Mouse (Mus musculus) frontal cortex, adult (tissue): Measurements from ENCODE around the gene Sbno2.

ENCODE experiments used
- ATAC-seq: cut with Nextera tagmentation; 2 replicates; pipeline ENCODE4 v1.9.2; 2017; ENCODE audit warnings: mild to moderate bottlenecking, moderate library complexity, mixed read lengths; ENCODE audit not compliant: low TSS enrichment

Gene Sbno2

DNA sequence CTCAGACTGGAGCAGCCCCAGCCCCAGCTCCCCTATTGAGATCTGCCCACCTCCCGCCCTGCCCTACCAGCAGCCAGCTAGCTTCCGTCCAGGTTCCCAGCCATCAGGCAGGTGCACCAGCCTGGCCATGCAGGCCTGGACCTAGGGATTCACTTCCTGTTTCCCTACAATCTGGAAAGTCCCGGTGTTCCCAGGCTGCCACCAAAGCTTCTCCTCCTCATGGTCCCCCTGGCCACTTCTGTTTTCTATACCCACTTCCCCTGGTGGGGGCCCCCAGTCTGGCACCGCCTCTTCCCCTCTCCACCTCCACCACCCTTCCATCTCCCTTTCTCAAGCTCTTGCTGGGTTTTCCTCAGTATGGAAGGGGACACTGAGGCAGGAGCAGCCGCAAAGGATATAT lies at the start of gene Sbno2:
Gene Sbno2, minus strand, starts transcription at position 112 of the 400 bp plus-strand sequence.
- ATAC-seq, result no peak

DNA sequence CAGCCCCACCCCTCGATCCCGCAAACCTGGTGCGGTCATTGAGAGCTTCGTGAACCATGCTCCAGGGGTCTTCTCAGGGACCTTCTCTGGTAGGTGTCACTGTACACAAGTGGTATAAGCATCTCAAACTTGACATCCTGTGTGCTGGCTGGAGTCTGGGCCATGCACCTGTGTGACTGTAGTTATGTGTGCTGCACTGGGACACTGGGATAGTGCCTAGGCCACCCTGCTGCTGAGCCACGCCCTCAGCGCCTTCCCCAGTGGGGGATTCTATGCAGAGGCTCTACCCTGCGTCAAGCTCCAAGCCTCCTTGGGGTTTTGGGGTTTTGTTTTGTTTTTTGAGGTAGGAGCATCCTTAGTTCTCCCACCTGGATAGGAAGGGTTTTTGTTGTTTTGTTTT lies 49.0 kb upstream of the Sbno2 start:
- no peak for ATAC-seq

DNA sequence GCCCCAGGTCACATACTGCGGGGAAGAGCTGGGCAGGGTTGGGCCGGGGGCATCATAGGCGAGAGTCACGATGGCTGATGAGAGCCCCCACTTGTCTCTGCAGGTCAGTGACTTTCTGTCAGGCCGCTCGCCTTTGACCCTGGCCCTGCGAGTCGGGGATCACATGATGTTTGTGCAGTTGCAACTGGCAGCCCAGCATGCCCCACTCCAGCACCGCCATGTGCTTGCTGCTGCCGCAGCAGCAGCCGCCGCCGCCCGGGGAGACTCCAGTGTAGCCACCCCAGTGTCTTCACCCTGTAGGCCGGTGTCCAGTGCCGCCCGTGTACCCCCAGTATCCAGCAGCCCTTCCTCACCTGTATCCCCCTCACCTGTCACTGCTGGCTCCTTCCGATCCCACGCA lies 48.3 kb upstream of the Sbno2 start:
- no peak for ATAC-seq

DNA sequence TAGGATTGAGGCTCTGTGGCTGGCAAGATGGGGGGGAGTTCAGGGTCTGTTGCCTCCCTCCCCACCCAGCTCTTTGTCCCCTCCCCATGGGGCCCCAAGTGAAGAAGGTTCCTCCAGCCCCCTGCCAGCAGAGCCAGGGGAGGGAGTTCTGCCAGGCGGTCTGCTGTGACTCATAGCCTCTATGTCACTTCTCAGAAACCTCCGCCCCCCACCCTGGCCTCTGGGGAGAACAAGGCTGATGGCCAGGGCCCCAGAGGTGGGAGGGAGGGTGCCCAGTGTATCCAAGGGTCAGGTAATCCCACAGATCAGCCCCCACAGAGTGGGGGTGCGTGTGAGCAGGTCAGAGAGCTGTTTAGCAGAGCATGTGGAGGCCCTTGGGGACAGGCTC lies 47.5 kb upstream of the Sbno2 start:
- ATAC-seq, result no peak

DNA sequence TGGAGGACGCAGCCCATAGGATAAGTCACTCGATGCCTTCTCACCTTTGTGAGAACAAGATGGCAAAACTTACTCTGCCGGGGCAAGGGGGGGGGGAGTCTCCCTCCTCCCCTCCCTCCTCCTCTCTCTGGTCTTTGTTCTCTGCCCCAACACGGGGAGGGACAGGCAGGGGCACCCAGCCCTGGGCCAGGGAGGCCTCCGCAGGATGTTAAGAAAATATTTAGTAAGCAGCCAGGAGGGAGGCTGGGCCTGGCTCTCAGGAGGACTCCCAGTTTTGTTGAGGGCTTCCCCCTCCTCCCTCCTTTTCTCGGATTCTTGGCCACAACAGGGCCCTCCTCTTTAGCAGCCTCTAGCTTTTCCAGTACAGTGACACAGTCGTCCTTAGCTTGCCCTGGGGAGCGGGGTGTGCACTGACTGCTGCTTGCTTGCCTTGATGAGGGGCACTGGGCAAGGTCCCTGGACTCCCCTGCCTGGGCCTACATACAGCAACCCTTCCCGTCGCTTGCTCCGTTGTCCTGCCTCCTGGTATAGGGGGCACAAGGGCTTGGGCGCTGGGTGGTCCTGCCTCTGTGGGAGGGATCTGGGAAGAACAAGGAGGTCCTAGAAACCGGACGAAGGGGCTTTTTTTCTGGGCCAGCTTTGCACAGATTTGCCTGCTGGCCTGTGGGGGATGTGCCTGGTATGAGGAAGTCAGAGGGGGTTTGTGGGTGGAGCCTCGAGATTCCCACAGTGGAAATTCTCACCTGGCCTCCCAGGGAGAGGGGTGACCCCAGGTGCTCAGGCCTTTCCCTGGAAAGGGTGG lies 46.9 kb upstream of the Sbno2 start:
- ATAC-seq, result 0 out of 2 replicates have a peak, but pooled peaks have one; percentile 1

DNA sequence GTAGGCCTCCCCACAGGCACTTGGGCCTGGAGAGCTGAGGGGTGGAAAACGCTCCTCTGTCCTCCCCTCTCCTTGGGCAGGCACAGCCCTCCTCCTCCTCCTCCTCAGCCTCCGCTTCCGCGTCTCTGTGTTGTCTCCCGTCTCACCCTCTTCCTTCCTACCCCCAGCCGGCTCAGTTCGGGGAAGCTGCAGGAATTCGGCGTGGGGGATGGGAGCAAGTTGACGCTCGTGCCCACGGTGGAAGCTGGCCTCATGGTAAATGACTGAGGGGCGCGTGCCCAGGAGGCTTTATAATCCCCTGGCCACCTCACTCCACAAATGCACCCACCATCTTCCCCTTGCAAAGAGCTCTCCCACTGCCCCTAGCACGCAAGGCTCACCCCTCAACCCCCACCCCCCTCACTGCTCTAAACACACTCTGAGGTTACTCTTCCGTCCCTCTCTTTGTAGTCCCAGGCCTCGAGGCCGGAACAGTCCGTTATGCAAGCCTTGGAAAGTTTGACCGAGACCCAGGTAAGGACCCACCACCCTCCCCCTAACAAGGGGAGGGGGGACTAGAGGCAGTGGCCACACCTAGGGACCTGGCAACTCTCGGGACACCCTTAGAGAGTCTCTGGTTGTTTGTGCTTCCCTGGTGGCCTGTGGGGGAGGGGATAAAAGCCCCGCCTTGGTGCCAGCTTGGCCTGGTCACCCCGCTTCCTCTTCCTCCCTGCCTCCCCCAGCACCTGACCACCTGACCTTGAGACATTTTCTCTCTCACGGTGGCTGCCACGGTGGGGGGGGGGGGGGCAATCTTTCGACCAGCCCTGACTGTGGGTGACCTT lies 46.1 kb upstream of the Sbno2 start:
- ATAC-seq, result no peak

DNA sequence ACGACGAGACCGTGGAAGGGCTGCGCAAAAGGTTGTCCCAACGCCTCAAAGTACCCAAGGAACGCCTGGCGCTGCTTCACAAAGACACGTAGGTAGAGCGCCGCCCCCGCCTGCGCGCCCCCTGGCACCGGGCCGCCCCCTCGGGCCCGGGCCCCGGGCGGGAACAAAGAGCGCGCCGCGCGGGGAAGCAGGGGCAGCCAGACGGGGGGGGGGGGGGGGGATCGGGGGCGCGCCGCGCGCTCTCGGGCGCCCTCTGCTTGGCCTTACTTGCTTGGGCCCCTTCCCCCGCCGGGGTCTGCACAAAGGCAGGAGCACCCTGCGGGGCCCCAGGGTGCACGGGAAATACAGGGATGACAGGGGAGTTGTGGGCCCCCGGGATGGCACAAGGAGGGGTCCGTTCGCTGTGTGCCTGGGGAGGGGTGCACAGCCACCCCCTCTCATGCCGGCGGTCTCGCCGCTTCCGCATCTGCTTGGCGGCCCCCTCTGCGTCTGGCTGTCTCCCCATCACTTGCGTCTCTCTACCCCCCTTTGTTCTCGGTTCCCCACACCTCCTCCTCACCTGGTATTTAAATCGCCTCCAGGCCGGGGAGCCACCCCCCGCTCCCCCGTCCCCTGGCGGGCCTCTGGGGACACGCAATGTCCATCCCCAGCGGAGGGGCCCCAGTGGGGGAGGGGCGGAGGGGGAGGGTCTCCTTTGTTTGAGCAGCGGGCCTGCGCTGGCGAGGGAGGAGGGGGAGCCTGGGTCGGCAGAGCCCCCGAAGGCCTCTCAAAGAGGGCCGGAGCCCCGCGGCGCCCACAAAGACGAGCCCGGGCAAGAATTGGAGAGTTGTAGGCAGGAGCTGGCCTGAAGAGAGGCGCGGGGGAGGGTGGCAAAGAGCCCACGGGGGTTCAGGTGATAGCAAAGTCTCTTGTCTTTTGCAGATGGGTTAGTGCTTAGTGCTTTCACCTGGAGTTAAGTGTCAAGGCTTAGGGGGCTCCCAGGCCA lies 45.1 kb upstream of the Sbno2 start:
- ATAC-seq, result no peak

DNA sequence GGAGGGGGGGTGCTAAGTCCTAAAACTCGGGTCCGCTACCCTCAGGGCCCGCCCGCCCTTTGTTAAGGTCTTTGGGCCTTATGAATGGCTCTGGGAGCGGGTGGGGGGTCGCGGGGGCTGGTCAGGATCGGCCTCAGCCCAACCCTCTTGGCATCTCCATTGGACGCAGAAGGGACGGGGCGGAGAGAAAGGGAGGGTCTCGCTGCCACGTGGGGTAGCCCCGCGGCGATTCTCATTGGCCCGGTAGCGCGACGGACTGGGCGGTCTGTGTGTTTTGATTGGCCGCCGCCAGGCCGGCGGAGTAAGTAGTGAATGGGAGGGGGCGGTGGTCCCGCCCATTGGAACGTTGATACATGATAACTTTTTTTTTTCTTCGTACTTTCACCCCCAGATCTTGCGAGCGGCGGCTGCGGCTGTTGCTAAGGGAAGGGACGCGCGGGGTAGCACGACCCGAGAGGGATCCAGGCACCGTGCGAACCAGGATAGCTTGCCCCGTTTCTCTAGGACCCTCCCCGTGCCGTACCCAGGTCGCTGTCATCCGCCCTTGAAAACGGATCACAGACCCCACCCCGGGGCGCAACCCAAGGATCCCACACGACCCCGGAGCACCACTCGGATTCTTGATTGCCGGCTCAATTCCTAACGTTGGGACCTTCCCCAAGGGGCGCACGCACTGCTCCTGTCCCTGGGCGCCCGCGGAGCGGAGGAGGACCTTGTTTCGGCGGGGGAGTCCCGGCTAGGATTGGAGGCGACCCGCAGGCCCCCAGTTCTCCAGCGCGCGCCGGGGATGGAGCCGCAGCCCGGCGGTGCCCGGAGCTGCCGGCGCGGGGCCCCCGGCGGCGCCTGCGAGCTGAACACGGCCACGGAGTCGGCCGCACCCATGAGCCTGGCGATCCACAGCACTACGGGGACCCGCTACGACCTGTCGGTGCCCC lies 44.2 kb upstream of the Sbno2 start:
- peak; percentile 51 for ATAC-seq

DNA sequence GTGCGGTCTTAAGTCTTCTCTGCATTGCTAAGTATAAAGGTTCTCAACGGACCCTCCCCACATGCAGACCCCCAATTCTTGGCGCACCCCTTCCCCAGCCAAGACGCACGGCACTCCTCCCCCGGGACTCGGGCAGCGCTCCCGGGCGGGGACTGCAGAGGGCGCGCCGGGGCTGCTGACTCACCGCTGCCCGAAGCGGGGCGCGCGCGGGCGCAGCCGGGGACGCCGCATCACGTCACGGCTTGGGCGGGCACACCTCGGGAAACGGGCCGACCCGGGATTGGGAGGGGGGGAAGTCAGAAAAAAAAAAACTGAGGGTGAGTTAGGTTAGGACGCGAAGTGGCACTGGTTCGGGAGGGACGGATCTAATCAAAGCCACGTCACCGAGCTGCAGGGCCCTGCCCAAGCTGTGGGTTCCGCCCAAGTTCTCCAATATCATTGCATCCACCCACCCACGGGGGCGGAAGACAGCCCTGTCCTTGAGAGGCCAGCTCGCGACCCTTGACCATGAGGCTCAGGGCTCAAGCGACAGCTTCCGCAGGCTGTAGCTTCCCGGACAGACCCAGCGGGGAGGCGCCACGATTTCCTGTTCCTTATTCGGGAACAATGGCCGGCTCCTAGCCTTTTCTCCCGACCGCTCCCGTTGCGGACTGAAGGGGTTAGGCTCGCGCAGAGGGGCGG lies 43.4 kb upstream of the Sbno2 start:
- peak; percentile 25 for ATAC-seq

DNA sequence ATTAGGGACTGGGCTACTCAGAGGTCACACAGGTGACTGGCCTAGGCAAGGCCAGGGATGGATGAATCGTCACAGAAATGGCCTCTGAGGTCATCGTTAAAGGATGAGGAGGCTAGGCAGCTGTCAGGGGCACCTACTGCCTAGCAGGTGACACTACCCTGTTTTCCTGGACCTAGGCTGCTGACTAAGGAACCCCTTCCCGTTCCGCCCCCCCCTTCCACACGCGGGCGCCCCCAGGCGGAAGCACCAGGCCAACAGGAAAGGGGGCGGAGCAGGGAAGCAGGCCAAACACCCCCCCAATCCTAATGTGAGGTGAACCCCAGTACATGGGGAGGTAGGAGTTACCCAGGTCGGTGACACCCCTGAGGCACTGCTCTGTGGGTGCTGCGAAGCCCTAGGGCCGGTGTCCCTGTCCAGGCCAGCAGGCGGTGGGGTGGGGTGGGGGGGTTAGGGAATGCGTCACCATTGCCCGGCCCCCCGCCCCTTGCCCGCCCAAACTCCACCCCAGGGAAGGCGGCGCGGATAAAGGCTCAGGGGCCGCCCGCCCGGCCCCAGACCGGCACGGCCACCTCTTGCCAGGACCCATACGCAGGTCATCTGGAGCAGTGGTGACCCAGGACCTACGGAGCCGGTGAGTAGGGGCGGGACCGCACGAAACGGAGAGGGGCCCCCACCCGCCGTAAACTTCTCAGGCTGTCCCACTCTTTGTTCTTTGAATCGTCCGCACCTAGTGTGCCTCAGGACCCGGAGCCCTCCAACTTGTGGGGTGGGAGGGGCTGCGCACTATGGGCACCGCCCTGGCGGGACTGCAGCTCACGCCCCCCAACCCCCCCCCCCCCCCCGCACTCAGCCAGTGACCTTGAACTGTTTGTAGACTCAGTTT lies 42.6 kb upstream of the Sbno2 start, which contains the start of gene Midn:
Gene Midn, plus strand, starts transcription at position 554 of the 883 bp plus-strand sequence.
- peak; percentile 4; the same call in 1 of the 2 replicates for ATAC-seq

DNA sequence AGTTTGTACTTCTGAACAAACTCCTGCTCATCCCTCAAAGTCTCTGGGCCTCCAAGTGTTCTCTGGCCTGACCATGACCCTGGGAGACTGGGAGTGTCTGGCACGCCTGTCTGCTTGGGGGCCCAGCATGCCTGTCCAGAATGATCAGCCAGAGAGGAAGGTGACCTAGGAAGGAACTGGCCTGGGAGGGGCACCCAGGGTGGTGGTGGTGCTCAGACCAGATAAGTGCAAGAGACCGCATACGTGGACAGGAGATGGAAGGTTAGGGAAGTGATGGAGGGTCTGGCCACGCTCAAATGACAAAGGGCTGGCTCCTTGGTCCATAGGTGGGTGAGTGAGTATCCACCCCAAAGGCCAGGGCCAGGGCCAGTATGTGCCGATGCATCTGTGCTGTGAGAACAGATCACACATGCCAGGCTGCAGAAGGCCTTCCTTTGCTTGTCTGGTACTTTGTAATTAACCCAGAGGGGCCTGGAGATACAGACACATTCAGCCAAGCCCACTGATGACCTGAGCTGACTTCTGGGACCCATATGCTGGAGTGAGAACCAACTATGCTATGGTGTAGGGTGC lies 41.9 kb upstream of the Sbno2 start:
- no peak for ATAC-seq

DNA sequence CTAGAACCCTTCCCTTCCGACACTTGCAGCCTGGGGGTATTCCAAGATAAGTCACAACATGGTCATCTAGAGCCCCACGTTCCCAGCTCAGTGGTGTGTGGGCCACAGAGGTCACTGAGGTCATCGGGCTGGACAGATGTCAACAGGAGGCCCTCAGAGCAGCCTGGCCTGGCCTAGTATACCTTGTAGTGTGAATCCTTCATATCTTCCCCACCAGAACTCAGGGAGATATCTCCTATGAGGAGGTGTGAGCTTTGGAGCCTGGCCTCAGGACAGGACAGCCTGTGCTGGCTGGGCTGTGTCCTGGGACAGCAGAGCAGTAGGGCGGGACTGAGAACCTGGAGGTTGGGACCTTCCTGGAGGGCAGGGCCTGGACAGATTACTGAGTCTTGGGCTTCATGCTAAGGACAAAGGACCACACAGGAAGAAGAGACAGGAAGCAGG lies 41.2 kb upstream of the Sbno2 start:
- ATAC-seq, result no peak

DNA sequence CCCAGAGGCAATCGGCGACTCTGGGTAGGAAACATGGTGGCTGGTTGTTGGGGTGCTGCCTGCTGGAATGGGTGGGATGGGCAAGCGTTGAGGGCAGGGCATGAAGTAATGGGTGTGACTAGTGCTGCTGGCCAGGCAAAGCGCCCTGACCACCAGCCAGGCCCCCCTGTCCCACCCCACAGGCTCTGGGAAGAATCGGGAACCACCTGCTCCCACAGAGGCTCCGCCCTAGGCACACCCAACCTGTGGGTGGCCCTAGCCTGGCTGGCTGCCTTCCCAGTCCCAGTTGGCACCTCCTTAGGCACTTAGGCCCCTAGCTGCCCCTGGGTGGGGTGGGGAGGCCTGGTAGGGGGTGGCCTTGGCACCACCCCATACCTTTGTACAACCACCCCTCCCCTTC lies 40.5 kb upstream of the Sbno2 start:
- ATAC-seq, result no peak

DNA sequence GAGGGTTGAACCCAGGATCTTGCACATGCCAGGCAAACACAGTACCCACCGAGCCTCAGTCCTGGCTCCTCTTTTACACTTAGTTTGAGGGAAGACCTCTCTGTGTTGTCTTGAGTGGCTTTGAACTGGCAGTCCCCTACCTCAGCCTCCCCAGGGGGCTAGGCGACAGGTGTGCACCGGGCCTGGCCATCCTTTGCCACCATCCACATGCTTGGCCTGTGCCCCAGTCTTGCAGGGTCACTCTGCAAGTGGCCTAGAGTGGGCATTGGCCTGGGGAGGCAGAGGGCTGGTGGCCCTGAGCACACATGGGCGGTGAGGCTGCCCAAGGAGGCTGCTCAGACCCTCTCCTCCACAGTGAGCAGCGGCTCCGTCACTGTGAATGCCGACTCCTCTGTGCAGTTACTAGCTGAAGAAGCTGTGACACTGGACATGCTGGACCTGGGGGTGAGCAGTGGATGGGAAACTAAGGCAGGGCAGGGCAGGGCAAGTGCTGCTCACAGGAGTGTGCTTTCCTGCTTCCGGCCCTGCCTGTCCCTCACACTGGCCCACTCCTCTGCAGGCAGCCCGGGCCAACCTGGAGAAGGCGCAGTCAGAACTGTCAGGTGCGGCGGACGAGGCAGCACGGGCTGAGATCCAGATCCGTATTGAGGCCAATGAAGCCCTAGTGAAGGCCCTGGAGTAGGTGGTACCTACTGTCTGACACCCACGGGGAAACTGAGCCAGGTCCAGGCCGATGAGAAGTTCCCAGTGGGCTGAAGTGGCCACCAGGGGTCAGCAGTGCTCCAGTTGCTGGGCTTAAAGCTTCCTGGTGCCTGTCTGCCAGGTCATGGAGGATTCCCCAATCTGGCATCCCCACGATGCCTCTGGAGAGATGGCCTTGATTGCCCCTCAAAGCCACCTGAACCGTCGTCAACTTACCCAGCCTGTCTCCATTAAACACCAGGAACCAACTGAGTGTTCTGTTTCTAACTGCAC lies 39.8 kb upstream of the Sbno2 start:
- ATAC-seq, result no peak

DNA sequence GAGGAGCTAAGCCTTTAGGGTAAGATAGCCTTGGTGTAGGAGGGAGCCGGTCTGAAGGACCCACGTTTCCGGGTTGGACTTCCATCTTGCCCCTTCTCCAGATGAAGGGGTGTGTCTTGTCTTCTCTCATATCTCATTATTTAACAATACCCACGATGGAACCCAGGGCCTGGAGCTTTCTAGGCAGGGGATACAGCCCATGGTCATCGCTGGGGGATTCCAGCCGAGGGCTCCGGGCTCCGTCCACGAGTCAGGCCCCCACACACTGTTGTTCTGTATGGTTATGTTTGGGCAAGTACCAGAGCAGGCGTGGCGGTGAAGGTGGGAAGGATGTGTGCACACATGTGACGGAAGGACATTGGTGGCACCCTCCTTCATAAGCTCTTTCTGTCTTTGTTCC lies 38.8 kb upstream of the Sbno2 start:
- ATAC-seq, result no peak

DNA sequence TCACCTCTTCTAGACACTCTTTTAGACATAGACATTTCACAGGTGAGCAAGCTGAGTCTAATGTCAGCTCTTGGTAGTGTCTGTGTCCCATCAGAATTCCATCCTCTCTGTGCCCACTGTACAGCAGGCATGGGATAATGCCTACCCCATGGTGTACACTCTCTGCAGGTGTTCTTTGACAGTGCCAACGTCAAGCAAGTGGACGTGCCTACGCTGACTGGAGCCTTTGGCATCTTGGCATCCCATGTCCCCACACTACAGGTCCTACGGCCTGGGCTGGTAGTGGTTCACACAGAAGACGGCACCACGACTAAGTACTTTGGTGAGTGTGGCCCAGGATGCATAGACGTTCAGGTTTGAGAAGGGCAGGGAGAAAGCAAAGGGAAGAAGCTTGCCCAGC lies 38.3 kb upstream of the Sbno2 start:
- no peak for ATAC-seq

DNA sequence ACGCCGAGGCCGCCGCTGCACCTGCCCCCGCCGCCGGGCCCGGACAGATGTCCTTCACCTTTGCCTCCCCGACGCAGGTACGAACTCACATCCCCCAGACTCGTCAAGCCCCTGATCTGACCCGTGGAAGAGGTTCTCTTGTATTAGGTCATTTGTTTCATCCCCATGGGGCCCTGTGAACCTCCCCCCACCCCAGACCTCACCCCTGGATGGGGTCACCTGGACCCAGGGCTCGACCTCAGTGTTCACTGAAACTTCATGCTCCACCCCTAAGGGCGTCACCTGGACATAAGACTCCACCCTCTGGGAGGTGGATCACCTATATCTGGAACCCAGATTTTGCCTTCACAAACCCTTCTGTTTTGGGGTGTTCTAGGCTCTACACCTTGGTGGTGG lies 37.2 kb upstream of the Sbno2 start:
- ATAC-seq, result no peak
